Mouse (Mus musculus) spleen, adult 18-20 months (tissue): ENCODE data around the gene Prorsd1.
"Not testable (repeated sequence)": the region's sequence is repeated elsewhere in the genome, so short reads cannot be mapped to it uniquely, and the experiment has no call there.

Experiments used
- DNase-seq, 2 experiments: peaks; one replicate each; pipeline ENCODE4 v3.0.0; 2022; ENCODE audit warnings: mixed read lengths in 2 of 2

Prorsd1 gene

GRCm38 (mm10) chr11:29514682-29515412 is at the start of gene Prorsd1:
Gene Prorsd1, minus strand, starts transcription at chr11:29515033.
- DNase-seq = peak; percentile 90 to 94

- DNase-seq = no peak
Observed at GRCm38 (mm10) chr11:29563406-29563805, 48.6 kb upstream of the Prorsd1 start.

GRCm38 (mm10) chr11:29560990-29561389 is 46.2 kb upstream of the Prorsd1 start:
- no peak for DNase-seq

GRCm38 (mm10) chr11:29560452-29560851 is 45.6 kb upstream of the Prorsd1 start:
- DNase-seq = no peak

- no peak for DNase-seq
Observed at GRCm38 (mm10) chr11:29549425-29549778, 34.6 kb upstream of the Prorsd1 start.

GRCm38 (mm10) chr11:29548504-29549424 is 33.9 kb upstream of the Prorsd1 start:
- peak in 1 of 2 experiments; percentile 13 for DNase-seq

- DNase-seq = peak; percentile 84 to 96
Observed at GRCm38 (mm10) chr11:29547752-29548503, 33.1 kb upstream of the Prorsd1 start, which contains the start of the genes Clhc1 and Rps27a. Gene Clhc1, plus strand, starts transcription at chr11:29547950. Gene Rps27a, minus strand, starts transcription at chr11:29548109.

- no peak for DNase-seq
Observed at GRCm38 (mm10) chr11:29547249-29547751, 32.5 kb upstream of the Prorsd1 start.

GRCm38 (mm10) chr11:29546762-29547161 is 31.9 kb upstream of the Prorsd1 start:
- no peak for DNase-seq

GRCm38 (mm10) chr11:29546297-29546696 is 31.5 kb upstream of the Prorsd1 start:
- not testable (repeated sequence) for DNase-seq

- DNase-seq = not testable (repeated sequence)
Observed at GRCm38 (mm10) chr11:29545150-29545752, 30.4 kb upstream of the Prorsd1 start.

- no peak for DNase-seq
Observed at GRCm38 (mm10) chr11:29544225-29544945, 29.6 kb upstream of the Prorsd1 start.

- DNase-seq = no peak
Observed at GRCm38 (mm10) chr11:29538201-29538600, 23.4 kb upstream of the Prorsd1 start.

GRCm38 (mm10) chr11:29525988-29526794 is 11.4 kb upstream of the Prorsd1 start, which contains the start of gene Mtif2:
Gene Mtif2, plus strand, starts transcription at chr11:29526408.
- peak; percentile 51 to 61 for DNase-seq

GRCm38 (mm10) chr11:29514325-29514681 is 530 bp downstream of the Prorsd1 start:
- DNase-seq = no peak

- DNase-seq = no peak
Observed at GRCm38 (mm10) chr11:29512818-29513535, 1.9 kb downstream of the Prorsd1 start.

- DNase-seq = no peak
Observed at GRCm38 (mm10) chr11:29509421-29509820, 5.4 kb downstream of the Prorsd1 start.

- no peak for DNase-seq
Observed at GRCm38 (mm10) chr11:29504899-29505625, 9.8 kb downstream of the Prorsd1 start.
